Mouse (Mus musculus): ENCODE measurements around the gene 6030408B16Rik. TPM values are rescaled to one million over a fixed set of nuclear protein-coding genes. Genes with fewer than 3 reads are reported as not detected.

6030408B16Rik gene
- total RNA-seq (2017) = 0.75 to 1.4 TPM in 2 of 3 replicates, not detected in the other

DNA sequence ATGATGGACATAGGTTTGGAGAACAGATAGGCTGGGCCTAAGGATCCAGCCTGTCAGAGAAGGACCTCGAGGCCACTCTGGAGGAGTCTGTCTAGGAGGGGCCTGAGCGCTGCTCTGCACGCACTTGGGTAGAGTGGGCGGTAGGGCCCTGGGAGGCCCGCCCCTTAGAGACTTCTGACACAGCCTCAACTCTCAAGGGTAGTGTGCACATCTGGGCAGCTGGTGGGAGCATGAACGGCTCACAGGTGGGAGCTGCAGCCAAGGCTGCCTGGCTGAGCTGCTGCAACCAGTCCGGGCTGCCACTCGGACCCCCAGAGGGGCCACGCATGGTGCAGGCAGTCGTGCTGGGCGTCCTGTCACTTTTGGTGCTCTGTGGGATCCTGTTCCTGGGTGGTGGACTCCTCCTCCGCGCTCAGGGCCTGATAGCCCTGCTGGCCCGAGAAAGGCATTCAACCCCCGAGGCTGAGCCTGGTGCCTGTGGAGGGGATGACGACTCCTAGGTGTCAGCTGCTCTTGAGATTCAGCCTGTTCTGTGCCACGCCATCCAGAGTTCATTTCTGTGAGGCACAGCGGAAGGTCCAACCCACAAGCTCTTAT lies at the start of gene 6030408B16Rik:
Gene 6030408B16Rik, plus strand, starts transcription at position 188 of the 597 bp plus-strand sequence.
- ATAC-seq (replicated peaks; ENCODE audit: insufficient number of reproducible peaks, low FRiP score, low TSS enrichment, poor library complexity, severe bottlenecking) = no peak

DNA sequence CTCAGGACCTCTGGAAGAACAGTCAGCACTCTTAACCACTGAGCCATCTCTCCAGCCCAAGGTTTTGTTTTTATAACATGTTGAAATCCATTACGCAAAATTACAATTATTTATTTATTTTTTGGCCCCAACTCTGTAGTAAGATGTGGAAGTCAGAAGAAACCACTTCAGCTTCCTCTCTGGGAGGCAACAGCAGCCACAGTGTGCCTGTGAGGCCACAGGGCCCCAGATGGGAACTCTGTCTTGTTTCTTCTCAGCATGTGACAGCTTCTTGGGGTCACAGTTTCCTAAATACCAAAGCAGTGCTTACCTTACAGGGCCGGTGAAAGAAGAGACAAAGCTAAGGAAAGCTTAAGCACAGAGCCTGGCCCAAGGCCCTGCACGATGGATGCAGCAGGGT lies 49.0 kb upstream of the 6030408B16Rik start:
- peak; percentile 21 for ATAC-seq (replicated peaks; ENCODE audit: insufficient number of reproducible peaks, low FRiP score, low TSS enrichment, poor library complexity, severe bottlenecking)

- ATAC-seq (replicated peaks; ENCODE audit: insufficient number of reproducible peaks, low FRiP score, low TSS enrichment, poor library complexity, severe bottlenecking) = peak; percentile 71
Observed at GRCm38 (mm10) chr15:101246231-101247154, 46.5 kb upstream of the 6030408B16Rik start.

GRCm38 (mm10) chr15:101247155-101247498 lies 45.9 kb upstream of the 6030408B16Rik start:
- no peak for ATAC-seq (replicated peaks; ENCODE audit: insufficient number of reproducible peaks, low FRiP score, low TSS enrichment, poor library complexity, severe bottlenecking)

DNA sequence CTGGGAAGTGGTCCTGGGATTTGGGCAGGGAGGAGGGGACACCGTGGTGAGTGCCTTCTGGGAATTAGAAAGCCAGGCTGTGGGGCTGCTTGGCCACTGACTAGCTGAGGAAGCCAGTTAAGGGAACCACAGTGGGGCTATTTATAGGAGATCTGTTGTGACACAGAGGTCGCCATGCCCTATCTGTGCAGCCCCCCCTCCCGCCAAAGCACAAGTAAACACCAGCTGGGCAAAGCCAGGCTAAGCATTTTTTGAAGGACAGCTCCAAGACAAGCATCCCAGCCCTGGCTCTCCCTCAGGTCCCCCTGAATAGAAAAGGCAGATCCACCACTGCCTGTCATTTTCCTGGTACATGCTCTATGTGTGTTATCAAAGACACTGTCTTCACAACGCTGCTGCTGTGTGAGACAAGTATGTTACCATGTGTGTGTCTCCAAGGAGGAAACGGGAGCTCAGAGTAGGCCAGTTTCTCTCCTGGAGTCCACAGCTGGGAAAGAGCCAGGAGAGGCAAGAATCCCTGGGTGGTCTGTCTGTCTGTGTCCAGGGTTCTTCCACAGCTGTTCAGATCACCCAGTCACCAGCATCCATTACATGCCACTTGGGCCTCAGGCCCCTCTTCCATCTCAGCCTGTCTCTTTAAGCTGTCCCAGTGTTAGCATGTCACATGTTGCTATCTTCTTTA lies 44.8 kb upstream of the 6030408B16Rik start:
- ATAC-seq (replicated peaks; ENCODE audit: insufficient number of reproducible peaks, low FRiP score, low TSS enrichment, poor library complexity, severe bottlenecking) = peak; percentile 22; the same call in 1 of the 2 replicates

DNA sequence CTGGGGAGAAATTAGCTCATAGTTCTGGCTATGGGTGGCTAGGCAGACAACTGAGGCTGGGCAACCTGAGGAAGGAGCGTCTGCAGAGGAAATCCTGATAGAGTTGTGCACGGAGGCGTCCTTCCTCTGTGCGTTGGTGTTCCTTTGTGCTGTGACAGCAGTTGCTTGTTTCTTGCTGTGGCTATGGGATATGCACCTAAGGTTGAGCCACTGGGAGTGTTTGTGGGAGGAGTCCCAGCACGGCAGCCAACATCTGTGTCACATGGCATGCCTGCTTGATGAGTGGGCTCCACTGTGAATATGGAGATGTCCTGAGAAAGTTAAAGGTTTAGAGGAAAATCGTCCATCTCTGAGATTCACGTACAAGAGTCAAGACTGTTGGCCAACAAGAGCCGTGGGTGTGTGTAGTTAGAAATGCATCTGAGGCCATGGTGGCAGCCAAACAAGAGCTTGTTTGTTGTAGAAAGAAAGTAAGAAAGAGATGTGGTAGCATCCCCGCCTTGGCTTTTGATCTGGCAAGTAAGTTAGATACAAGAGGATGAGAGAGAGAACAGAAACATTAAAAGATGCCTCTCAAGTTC lies 42.7 kb upstream of the 6030408B16Rik start:
- ATAC-seq (replicated peaks; ENCODE audit: insufficient number of reproducible peaks, low FRiP score, low TSS enrichment, poor library complexity, severe bottlenecking) = no peak

GRCm38 (mm10) chr15:101251930-101252329 lies 41.1 kb upstream of the 6030408B16Rik start:
- ATAC-seq (replicated peaks; ENCODE audit: insufficient number of reproducible peaks, low FRiP score, low TSS enrichment, poor library complexity, severe bottlenecking) = no peak

GRCm38 (mm10) chr15:101252614-101253013 lies 40.4 kb upstream of the 6030408B16Rik start:
- peak; percentile 36 for ATAC-seq (replicated peaks; ENCODE audit: insufficient number of reproducible peaks, low FRiP score, low TSS enrichment, poor library complexity, severe bottlenecking)

- ATAC-seq (replicated peaks; ENCODE audit: insufficient number of reproducible peaks, low FRiP score, low TSS enrichment, poor library complexity, severe bottlenecking) = no peak
Observed at GRCm38 (mm10) chr15:101253563-101253885, 39.5 kb upstream of the 6030408B16Rik start.

DNA sequence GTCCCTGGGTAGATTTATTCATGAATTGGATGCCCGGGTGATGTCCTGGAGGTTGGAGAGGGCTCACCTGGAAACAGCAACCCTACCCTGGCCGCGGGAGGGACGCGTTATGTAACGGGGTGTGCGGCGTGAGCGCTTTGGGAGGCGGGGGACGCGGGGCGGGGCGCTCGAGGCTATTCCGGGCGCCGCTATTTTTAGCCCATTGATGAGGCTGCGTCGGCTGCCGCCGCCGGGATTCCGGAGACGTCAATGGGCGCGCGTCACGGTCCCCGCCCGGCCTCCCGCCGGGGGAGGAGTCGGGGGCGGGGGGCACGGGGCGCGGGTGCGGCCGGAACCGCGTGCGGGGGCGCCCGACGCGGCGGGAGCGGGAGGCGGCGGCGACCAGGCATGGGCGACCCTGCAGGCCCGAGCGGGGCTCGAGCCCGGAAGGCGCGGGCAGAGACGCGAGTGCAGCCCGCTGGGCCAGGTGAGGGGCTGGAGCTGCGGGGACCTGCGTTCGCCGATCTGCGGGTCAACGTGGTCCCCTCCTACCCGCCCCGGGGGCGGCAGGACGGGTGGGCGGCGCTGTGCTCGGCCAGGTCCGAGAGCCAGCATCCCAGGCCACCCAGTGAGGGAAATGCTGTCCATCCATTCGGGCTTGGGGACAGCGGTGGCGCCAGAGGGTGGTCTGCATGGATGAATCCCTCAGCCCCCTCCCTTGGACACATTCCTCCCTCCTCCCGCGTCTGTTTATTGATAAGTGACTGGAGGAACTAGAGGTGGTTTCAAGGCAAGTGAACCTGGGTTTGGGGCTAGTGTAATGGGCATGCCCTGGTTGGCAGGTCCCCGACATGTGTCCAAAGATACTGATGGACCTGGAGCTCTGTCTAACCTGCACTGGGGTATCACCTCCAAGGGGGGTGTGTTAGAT lies 38.9 kb upstream of the 6030408B16Rik start, which contains the start of gene Nr4a1:
Gene Nr4a1, plus strand, starts transcription at position 384 of the 910 bp plus-strand sequence.
- peak; percentile 11 for ATAC-seq (replicated peaks; ENCODE audit: insufficient number of reproducible peaks, low FRiP score, low TSS enrichment, poor library complexity, severe bottlenecking)

DNA sequence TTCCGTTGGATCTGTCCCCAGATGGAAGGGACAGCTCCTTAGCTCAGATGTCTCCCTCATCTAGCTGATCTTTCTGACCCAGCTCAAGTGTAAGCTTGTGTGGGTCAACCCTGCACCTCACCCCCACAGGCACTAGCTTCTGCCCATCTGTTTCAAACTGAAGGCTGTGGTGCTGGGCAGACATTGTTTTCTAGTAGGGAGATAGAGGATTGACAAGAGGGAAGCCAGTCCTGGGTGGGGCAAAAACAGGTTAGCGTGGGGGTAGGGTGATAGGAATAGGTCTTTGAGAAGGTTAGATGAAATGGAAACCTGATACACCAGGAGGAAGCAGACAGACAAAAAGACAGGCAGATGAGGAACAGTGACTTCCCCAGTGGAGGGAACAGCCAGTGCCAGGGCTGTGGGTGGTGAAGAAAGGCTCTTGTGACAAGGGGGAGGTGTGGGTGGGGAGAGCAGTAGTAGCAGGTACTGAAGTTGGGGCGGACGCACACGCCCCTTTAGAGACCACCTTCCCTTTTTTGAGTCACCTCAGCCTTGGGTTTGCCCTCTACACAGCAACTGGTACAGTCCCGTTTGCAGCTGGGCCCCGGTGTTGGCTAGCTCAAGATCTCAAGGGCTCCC lies 37.1 kb upstream of the 6030408B16Rik start:
- ATAC-seq (replicated peaks; ENCODE audit: insufficient number of reproducible peaks, low FRiP score, low TSS enrichment, poor library complexity, severe bottlenecking) = peak; percentile 28

DNA sequence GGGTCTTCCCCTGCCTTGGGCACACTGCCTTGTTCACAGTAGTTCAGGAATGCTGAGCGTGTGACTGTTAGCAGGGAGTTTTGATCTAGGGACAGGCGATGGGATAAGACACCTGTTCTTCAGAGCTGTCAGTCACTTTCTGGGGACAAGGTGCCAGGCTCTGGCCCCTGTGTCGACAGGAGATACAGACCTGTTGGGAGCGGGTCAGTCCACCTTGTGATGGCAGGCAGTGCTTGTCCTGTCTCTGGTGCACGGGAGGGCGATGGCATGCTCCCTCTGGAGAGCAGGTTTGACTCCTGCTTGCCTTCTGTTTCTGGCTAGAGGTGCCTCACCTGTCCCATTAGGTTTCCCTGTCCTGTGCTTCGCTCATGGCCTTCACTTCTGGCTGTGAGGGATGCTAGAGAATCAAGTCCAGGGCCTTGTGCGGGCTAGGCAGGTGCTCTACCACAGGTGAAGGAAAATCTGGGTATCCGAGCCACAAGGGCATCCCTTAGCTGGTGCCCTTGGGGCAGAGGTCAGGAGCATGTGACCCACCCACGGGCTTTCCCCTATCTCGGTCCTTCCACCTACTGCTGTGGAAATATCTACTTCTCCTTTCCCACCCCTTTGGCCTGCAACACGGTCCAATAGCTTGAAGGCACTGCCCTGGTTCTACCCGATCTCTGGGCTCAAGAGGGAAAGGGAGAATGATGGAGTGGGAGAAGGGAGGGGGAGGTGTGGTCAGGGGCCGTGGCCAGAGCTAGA lies 36.4 kb upstream of the 6030408B16Rik start:
- ATAC-seq (replicated peaks; ENCODE audit: insufficient number of reproducible peaks, low FRiP score, low TSS enrichment, poor library complexity, severe bottlenecking) = peak; percentile 34

- ATAC-seq (replicated peaks; ENCODE audit: insufficient number of reproducible peaks, low FRiP score, low TSS enrichment, poor library complexity, severe bottlenecking) = no peak
Observed at GRCm38 (mm10) chr15:101258420-101258819, 34.6 kb upstream of the 6030408B16Rik start.

GRCm38 (mm10) chr15:101259922-101260321 lies 33.1 kb upstream of the 6030408B16Rik start:
- no peak for ATAC-seq (replicated peaks; ENCODE audit: insufficient number of reproducible peaks, low FRiP score, low TSS enrichment, poor library complexity, severe bottlenecking)

GRCm38 (mm10) chr15:101260387-101260786 lies 32.6 kb upstream of the 6030408B16Rik start:
- ATAC-seq (replicated peaks; ENCODE audit: insufficient number of reproducible peaks, low FRiP score, low TSS enrichment, poor library complexity, severe bottlenecking) = no peak

- ATAC-seq (replicated peaks; ENCODE audit: insufficient number of reproducible peaks, low FRiP score, low TSS enrichment, poor library complexity, severe bottlenecking) = no peak
Observed at GRCm38 (mm10) chr15:101260874-101261622, 32.0 kb upstream of the 6030408B16Rik start.
